8 mouse cellular contexts compared by ENCODE assay signal in genomic region chr13:41000140-41000925, GRCm38 (mm10). TPM values are rescaled to one million over a fixed set of nuclear protein-coding genes. Genes with fewer than 3 reads are reported as not detected.
DNase-seq lines count a peak whose midpoint lies in the region; ATAC-seq and TF ChIP-seq lines count a peak whose summit lies in the region.

No protein-coding gene starts in this region.

- TF ChIP-seq POLR2A in CH12.LX (IDR thresholded peaks at IDR 0.05; ENCODE audit: low read depth, low read length) = no peak; the same call in 1 of the 2 replicates

- ATAC-seq in embryonic facial prominence, embryonic 11.5 days (replicated peaks; ENCODE audit: insufficient number of reproducible peaks, low FRiP score, low TSS enrichment, low read depth) = no peak
- peak; percentile 43 for ATAC-seq in heart, embryonic 12.5 days (ENCODE audit: insufficient number of reproducible peaks, low FRiP score)

- peak overlapping the region; percentile 92 to 100 (median 98) for H3K4me3 ChIP-seq in CH12.LX (replicated peaks in 1 of 3; ENCODE audit: low read depth in 2 of 3, low read length in 2 of 3, poor library complexity in 1 of 3)
- peak overlapping the region; percentile 89 for H3K4me3 ChIP-seq in embryonic facial prominence, embryonic 11.5 days (ENCODE audit: low read depth, low read length)
- peak overlapping the region; percentile 71 for H3K4me3 ChIP-seq in heart, embryonic 12.5 days

- H3K79me2 ChIP-seq in CH12.LX (replicated peaks; ENCODE audit: control insufficient read depth, extremely low read depth, insufficient read depth, poor library complexity, severe bottlenecking) = peaks cover 31% of the 10 kb centered on the region

- dilution Hi-C loops in CH12.LX (cut with MboI; ENCODE audit: extremely low pct_ligation_motif_present, extremely low pct_unique_long_range_greater_than_20kb, low sequenced_read_pairs) = no loop called here

- in situ Hi-C loops in CH12.LX (cut with MboI; ENCODE audit: low pct_ligation_motif_present, low pct_unique_long_range_greater_than_20kb, low sequenced_read_pairs) = loop anchor here (25.0 kb wide), 2 partner anchors 237 to 587 kb away; partner anchors contain the start of gene Smim13

- peak overlapping the region; percentile 83 for H3K4me2 ChIP-seq in CH12.LX (ENCODE audit: insufficient read depth, low read depth, poor library complexity, severe bottlenecking)
- peak overlapping the region; percentile 78 for H3K4me2 ChIP-seq in embryonic facial prominence, embryonic 11.5 days (ENCODE audit: low read depth, low read length)
- H3K4me2 ChIP-seq in heart, embryonic 12.5 days = peak overlapping the region; percentile 96

- no peak for TF ChIP-seq EP300 in CH12.LX (IDR thresholded peaks at IDR 0.05; ENCODE audit: low read length)

- no peaks in the 10 kb centered on the region for H3K27me3 ChIP-seq in CH12.LX (replicated peaks)
- no peaks in the 10 kb centered on the region for H3K27me3 ChIP-seq in embryonic facial prominence, embryonic 11.5 days (ENCODE audit: control insufficient read depth, insufficient read depth, low read length)
- H3K27me3 ChIP-seq in heart, embryonic 12.5 days (replicated peaks) = no peaks in the 10 kb centered on the region

- TF ChIP-seq RAD21 in CH12.LX (IDR thresholded peaks at IDR 0.05; ENCODE audit: low read depth, low read length) = no peak

- 2% methylated on average over 25 of the region's 25 CpGs for WGBS in embryonic facial prominence, embryonic 11.5 days
- under 1% methylated on average over 25 of the region's 25 CpGs for WGBS in heart, embryonic 12.5 days

- H3K27ac ChIP-seq in CH12.LX (ENCODE audit: insufficient read depth, low read depth) = peak overlapping the region; percentile 40
- peak overlapping the region; percentile 52; the same call in 1 of the 2 replicates for H3K27ac ChIP-seq in embryonic facial prominence, embryonic 11.5 days (replicated peaks; ENCODE audit: low read depth, low read length)
- H3K27ac ChIP-seq in heart, embryonic 12.5 days (ENCODE audit: poor library complexity, severe bottlenecking) = peak overlapping the region; percentile 97

- peaks cover 8 to 24% of the 10 kb centered on the region in 2 experiments for H3K36me3 ChIP-seq in CH12.LX (replicated peaks in 1 of 2; ENCODE audit: control insufficient read depth in 1 of 2, insufficient read depth in 1 of 2, low read length in 1 of 2)
- H3K36me3 ChIP-seq in embryonic facial prominence, embryonic 11.5 days (replicated peaks; ENCODE audit: control insufficient read depth, insufficient read depth, low read depth, low read length) = no peaks in the 10 kb centered on the region
- H3K36me3 ChIP-seq in heart, embryonic 12.5 days = peaks cover 17% of the 10 kb centered on the region

- peak in 1 of 2 experiments; percentile 59; a peak in 2 of 4 replicates for TF ChIP-seq CTCF in CH12.LX (conservative IDR thresholded peaks at IDR 0.05 in 1 of 2, IDR thresholded peaks at IDR 0.05 in 1 of 2; ENCODE audit: low read depth in 2 of 2, low read length in 2 of 2)

- peak overlapping the region; percentile 76 for H3K9ac ChIP-seq in CH12.LX (ENCODE audit: insufficient read depth, low read depth)
- H3K9ac ChIP-seq in embryonic facial prominence, embryonic 11.5 days (replicated peaks; ENCODE audit: low read length) = peak overlapping the region; percentile 76
- H3K9ac ChIP-seq in heart, embryonic 12.5 days = peak overlapping the region; percentile 78

- H3K4me1 ChIP-seq in CH12.LX (ENCODE audit: control insufficient read depth in 1 of 2, insufficient read depth in 2 of 2) = peaks cover 3 to 19% of the 10 kb centered on the region in 2 experiments; a peak in 3 of 4 replicates
- H3K4me1 ChIP-seq in embryonic facial prominence, embryonic 11.5 days (ENCODE audit: control insufficient read depth, insufficient read depth, low read length) = no peaks in the 10 kb centered on the region
- H3K4me1 ChIP-seq in heart, embryonic 12.5 days (replicated peaks) = peaks cover 15% of the 10 kb centered on the region

- H3K9me3 ChIP-seq in CH12.LX (replicated peaks; ENCODE audit: low read length) = no peaks in the 10 kb centered on the region
- H3K9me3 ChIP-seq in embryonic facial prominence, embryonic 11.5 days (replicated peaks; ENCODE audit: control insufficient read depth, low read length) = no peaks in the 10 kb centered on the region
- no peaks in the 10 kb centered on the region for H3K9me3 ChIP-seq in heart, embryonic 12.5 days (replicated peaks)

- DNase-seq in CH12.LX (ENCODE audit: extremely low read depth) = peak; percentile 42
- peak; percentile 64 for DNase-seq in adrenal gland, adult 2 months
- peak; percentile 10 for DNase-seq in embryonic facial prominence, embryonic 11.5 days (ENCODE audit: low spot score)
- peak; percentile 20 to 54 for DNase-seq in kidney, postnatal 36 days
- peak; percentile 62 for DNase-seq in lung, postnatal 10 days
- peak; percentile 26 to 31 for DNase-seq in right cerebral cortex, adult 2 months (ENCODE audit: low spot score in 2 of 2)
- DNase-seq in c-Kit-positive CD71-positive TER-119-positive erythroid progenitor cells, embryonic 14.5 days (ENCODE audit: low spot score) = no peak

TF ChIP-seq in CH12.LX, 34 proteins besides CTCF, POLR2A, EP300 and RAD21:
- TF ChIP-seq MYC (IDR thresholded peaks at IDR 0.05; ENCODE audit: low read depth, low read length) = peak; percentile 28; the same call in 1 of the 2 replicates
- TF ChIP-seq CHD2 (IDR thresholded peaks at IDR 0.05; ENCODE audit: low read length) = no peak

RNA-seq across cellular contexts. Expression of gene Pak1ip1, which starts 0.5 kb away (rescaled TPM):
- total RNA-seq in CH12.LX (2012; rRNA removed) = 54.8 and 55.1 TPM in 2 replicates
- total RNA-seq in CH12.LX (2014; rRNA removed) = 81.9 and 88.6 TPM in 2 replicates
- 65.4 and 66.1 TPM in 2 replicates for polyA plus RNA-seq in CH12.LX (2012; ENCODE audit: insufficient read length, low read depth)
- 10 to 100 TPM; 50.1 to 61.7 TPM for total RNA-seq in adrenal gland, adult 2 months (2021)
- polyA plus RNA-seq in adrenal gland, adult 2 months (2012; rRNA removed) = 78.6 and 87.0 TPM in 2 replicates
- 78.2 and 79.1 TPM in 2 replicates for polyA plus RNA-seq in embryonic facial prominence, embryonic 11.5 days (2014; fragmentation: Nextera tagmentation; extraction: Ambion mirVana)
- 54.2 and 55.5 TPM in 2 replicates for polyA plus RNA-seq in heart, embryonic 12.5 days (2016; fragmentation: Nextera tagmentation; extraction: Ambion mirVana)

RNA-seq across cellular contexts. Expression of gene Tmem14c, which starts 15.8 kb away (rescaled TPM):
- 140 and 182 TPM in 2 replicates for total RNA-seq in CH12.LX (2012; rRNA removed)
- total RNA-seq in CH12.LX (2014; rRNA removed) = 168 and 183 TPM in 2 replicates
- polyA plus RNA-seq in CH12.LX (2012; ENCODE audit: insufficient read length, low read depth) = 178 and 183 TPM in 2 replicates
- 100 to 1,000 TPM; 126 to 176 TPM for total RNA-seq in adrenal gland, adult 2 months (2021)
- polyA plus RNA-seq in adrenal gland, adult 2 months (2012; rRNA removed) = 77.8 and 84.7 TPM in 2 replicates
- 218 and 225 TPM in 2 replicates for polyA plus RNA-seq in embryonic facial prominence, embryonic 11.5 days (2014; fragmentation: Nextera tagmentation; extraction: Ambion mirVana)
- polyA plus RNA-seq in heart, embryonic 12.5 days (2016; fragmentation: Nextera tagmentation; extraction: Ambion mirVana) = 211 and 228 TPM in 2 replicates

Comparison
In these comparisons a context has a peak if more than half of its experiments do, and no peak if none do; other contexts are left out.
1. H3K27ac ChIP-seq: peak in every context shown above with its lines; median percentile 97 in heart, embryonic 12.5 days; 52 in embryonic facial prominence, embryonic 11.5 days; 40 in CH12.LX.